Mouse (Mus musculus) urinary bladder, adult 18-20 months (tissue): ENCODE measurements at regions not wholly inside any gene's neighbourhood (a gene's known extent, or its start where the extent isn't known, plus 50 kb on each side); places are given as distances from the start of the nearest gene placed in this dataset.

Experiments used
- DNase-seq, 2 experiments: peaks; one replicate each; pipeline ENCODE4 v3.0.0; 2022; ENCODE audit warnings: low spot score in 2 of 2, mixed read lengths in 2 of 2

DNA sequence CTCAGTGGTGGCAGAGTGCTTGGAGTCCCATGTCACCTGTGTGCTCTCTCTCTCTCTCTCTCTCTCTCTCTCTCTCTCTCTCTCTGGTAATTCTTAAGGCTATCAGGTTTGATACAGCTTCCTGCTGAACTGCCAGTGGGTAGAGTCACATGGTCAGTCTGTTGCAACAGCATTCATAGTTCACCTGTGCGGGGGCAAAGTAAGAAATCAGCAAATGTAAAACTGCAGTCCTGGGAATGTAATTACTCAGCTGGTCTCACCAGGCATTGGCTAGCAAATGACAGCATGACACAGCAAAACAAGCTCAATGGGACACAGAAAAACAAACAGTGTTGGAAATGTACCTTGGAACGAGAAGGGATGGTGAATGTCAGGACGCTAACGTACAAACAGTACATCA, 422.7 kb downstream of the Ppargc1a start:
- DNase-seq: no peak

DNA sequence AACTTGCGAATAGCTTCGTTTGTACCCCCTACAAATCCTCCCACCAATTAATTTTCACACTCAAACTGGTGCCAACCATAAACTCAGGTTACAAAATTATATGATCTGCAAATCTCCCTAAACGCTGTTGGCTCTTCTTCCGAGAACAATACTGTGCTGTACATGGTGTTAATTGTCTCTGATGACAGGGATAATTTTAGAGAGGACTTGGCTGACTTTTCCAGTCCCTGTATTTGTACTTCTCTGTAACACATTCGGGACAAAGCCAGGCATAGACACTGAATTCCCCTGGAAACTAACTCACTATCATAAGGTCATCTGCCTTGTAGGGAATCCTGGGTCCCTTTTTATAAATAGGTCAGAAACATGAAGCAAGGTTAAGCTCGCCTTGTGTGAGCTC, 442.4 kb downstream of the Ppargc1a start:
- no peak for DNase-seq

DNA sequence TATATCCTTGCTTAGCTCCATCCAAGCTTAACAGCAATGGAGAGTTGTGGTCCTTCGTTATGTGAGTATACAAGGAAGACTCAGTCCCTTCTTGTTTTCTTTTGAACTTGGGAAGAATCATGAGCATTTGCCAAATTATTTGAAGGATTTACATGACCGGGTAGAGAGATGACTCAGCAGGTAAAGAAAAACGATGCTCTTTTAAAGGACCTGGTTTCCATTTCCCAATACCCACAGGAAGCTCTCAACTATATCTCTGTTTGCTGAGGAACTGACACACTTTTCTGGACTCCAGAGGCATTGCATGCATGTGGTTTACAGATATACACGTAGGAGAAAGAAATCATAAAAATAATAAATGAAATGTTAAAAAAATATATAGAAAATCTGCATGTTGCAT, 457.5 kb downstream of the Ppargc1a start:
- no peak for DNase-seq

- DNase-seq: no peak
These were observed 458.8 kb downstream of the Ppargc1a start for GRCm38 (mm10) chr5:51108737-51109136.

- no peak for DNase-seq
These were observed 459.3 kb downstream of the Ppargc1a start for GRCm38 (mm10) chr5:51108181-51108580.

GRCm38 (mm10) chr5:51099902-51100301, 467.6 kb downstream of the Ppargc1a start:
- no peak for DNase-seq

DNA sequence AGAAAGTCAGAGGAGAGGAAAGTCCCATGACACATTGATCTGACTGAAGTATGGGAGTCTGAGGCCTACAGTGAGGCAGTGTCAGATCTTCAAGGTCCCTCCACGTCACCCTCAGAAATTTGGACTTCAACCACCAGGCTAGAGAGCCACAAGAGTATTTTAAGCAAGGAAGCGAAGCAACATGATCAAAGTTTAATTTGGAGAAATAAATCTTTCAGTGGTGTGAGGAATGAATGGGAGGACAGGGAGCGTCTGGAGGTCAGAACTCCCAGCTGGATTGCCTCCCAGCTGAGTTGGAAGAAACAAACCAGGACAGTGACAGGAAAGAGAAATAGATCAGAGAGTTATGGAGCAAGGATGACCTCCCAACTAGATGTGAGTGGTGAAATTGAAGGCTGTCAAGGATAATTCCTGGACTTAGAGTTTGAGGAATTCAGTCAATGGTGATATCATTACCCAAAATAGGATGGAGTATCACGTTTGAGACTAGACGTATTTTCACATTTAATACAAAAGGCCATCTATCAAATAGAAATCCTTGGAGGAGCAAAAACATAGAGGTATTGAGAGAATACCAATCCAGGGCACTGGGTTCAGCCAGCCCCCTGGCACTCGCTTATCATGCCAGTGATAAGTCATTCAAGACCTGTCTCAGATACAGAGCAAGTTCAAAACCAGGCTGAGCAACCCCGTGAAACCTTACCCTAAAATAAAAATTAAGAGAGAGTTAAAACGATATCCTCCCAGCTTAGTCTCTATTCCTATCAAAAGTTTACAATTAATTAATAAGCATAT, 494.7 kb downstream of the Ppargc1a start:
- DNase-seq: no peak

DNA sequence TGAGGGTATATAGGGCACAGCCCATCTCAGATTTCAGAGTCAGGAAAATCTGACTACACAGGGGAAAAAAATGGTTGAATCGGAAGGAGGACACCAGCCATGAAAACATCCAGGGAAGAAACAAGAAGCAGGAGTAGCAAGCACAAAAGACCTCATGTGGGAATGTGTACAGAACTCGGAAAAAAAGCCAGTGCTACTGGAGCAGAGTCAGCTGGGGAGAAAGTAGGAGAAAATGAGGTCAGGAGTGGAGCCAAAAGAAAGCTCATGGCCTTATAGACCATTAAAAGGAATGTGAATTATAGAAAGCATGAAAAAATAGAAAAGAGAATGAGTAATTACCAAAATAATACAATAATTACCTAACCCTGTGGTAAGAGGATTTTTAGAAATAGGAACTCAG, 495.4 kb downstream of the Ppargc1a start:
- DNase-seq: no peak

- no peak for DNase-seq
These were observed 497.9 kb downstream of the Ppargc1a start for GRCm38 (mm10) chr5:51069668-51070067.

DNA sequence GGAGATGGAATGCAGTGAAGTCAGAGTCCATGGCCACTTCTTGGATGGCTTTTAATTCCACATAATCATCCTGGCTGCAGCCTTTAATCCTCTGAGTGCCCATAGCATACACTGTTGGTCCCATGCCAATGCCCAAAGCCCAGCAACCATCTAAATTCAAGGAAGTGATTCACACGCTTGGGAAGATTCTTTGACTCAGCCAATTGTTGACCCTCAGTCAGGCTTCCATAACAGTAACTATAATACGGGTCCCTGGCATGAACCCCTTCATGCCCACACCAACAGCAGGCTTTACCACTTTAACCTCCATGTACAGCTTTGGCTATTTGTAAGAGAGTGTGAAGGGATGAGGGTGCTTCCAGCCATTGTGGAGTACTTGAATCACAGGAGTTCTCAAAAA, 521.7 kb downstream of the Ppargc1a start:
- DNase-seq: no peak

DNA sequence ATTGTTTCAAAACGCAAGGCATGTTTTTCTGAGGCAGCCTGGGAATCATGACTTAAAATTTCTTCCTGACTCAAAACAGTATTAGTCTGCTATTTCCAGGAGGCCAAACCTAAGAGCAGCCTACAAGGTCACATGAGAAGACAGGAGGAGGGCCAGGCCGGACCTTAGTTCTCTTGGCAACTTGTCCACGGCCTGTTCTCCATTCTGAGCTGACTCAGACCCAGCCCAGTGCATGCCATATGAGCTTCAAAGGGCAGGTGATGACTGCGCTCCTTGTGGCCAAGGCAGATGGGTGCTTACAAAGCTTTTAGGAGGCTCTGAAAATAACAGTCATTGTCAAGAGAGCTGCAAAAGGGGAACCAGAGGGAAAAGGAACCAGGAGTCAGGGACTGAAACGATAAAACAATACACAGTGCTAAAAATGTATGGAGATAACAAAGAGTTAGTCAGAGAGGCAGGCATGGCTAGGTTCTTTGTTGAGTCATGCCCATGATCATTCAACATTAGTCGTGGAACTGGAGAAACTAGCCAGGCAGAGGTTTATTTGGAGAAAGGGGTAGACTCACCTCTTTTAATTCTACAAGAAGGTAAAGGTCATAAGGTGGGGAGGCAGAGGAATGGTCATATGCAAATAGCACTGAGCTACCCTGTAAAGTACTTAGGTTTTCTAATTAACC, 525.8 kb downstream of the Ppargc1a start:
- DNase-seq: peak; percentile 33 to 42

- DNase-seq: no peak
These were observed 526.6 kb downstream of the Ppargc1a start for GRCm38 (mm10) chr5:51040926-51041325.

DNA sequence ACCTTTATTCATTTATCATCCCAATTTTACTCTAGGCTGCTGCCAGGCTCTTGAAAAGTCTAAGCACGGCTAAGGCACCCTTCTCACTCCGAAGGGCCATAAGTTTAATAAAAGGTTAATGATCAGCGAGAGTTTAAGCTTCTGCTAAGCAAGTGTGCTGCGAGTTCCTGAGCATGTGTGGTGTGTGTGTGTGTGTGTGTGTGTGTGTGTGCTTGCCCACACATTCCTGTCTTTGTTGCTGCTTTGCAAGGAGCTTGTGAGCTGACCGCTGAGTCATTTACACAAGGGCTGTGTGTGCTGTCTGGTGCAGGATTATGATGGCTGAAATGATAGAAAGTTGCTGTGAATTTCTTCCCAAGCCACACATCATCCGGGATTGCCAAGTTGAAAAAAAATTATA, 527.1 kb downstream of the Ppargc1a start:
- no peak for DNase-seq

GRCm38 (mm10) chr5:51039713-51040178, 527.8 kb downstream of the Ppargc1a start:
- DNase-seq: peak in 1 of 2 experiments; percentile 16

GRCm38 (mm10) chr5:51036450-51036990, 531.0 kb downstream of the Ppargc1a start:
- no peak for DNase-seq

DNA sequence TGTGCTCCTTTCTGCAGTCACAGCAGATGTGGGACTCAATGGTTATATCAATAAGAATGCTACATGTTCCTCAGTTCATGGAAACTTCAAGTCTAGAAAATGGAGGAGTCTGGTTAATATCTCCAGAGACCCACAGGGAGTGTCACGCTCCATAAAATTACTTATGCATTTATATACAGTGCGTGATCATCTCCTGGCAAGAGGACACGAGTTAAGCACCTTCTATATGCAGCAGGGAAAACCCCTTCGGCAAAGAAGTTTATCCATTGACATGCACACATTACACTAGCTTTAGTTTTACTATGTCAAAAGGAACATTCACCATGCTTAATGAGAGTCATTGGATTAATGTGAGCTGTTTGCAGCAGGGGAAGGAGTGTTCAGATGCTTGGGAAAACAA, 538.6 kb downstream of the Ppargc1a start:
- no peak for DNase-seq

DNA sequence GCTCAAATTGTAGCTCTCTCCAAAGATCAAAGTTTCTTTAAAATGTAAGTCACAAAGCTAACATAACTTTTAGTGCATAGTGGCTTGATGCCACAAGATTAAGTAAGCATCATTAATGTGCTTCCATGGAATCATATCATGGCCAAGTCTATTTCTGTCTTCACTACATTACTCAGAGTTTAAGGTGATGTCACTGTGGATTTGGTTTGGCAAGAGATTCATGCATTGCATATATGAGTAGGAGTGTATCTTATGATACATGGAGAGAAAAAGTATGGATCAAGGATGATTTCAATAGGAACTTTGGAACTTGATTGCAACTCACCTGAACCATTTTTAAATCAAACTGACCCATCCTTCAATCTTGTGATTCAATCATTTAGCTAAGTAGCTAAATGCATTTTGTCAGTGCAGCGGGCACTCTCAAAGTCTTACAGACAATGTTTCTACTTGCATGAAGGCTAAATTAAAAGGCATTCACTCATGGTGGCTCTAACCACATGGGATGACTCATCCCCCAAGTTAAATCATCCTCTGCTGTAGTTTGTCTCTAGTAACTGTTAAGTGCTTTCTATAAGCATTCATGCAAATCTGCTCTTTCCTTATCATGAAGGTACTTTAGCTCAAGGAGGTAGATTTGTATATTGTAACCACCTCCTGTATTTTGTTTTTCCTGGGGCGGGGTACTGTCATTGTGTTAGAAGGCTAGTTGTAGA, 576.5 kb downstream of the Ppargc1a start:
- no peak for DNase-seq
